Mouse (Mus musculus) hindbrain, postnatal 0 days (tissue): ENCODE measurements around the gene Gtdc1. TPM values are rescaled to one million over a fixed set of nuclear protein-coding genes. Genes with fewer than 3 reads are reported as not detected.
A peak's percentile ranks its signal among the peaks of the same experiment; 100 is the strongest.
"Not testable (repeated sequence)": the region's sequence is repeated elsewhere in the genome, so short reads cannot be mapped to it uniquely, and the experiment has no call there.

Source experiments
- ATAC-seq: fragments of 200-750 bp; cut with Nextera tagmentation; 2 replicates; pipeline ENCODE4 v1.8.0; 2017; ENCODE audit warnings: mild to moderate bottlenecking, moderate TSS enrichment, moderate library complexity
- DNase-seq: peaks from one replicate; pipeline ENCODE4 v3.0.0-alpha.2; 2015; ENCODE audit warnings: low spot score
- H3K27ac ChIP-seq: fragments of 300-500 bp; sonication (generic); 2 replicates; pipeline ENCODE4 v1.5.1; 2014; ENCODE audit warnings: mild to moderate bottlenecking
- H3K27me3 ChIP-seq: fragments of 300-500 bp; sonication (generic); 2 replicates; pipeline ENCODE4 v1.6.1; 2014; ENCODE audit warnings: low read length, mixed read lengths; ENCODE audit not compliant: insufficient read depth
- H3K36me3 ChIP-seq: fragments of 300-500 bp; sonication (generic); 2 replicates; pipeline ENCODE4 v1.6.1; 2014; ENCODE audit warnings: low read length, mixed read lengths; ENCODE audit not compliant: insufficient read depth
- H3K4me1 ChIP-seq: fragments of 300-500 bp; sonication (generic); 2 replicates; pipeline ENCODE4 v1.6.1; 2014; ENCODE audit warnings: antibody characterized with exemption, low read length, mixed read lengths; ENCODE audit not compliant: insufficient read depth
- H3K4me2 ChIP-seq: fragments of 300-500 bp; sonication (generic); 2 replicates; pipeline ENCODE4 v1.6.1; 2014; ENCODE audit warnings: low read depth, mild to moderate bottlenecking, low read length, moderate library complexity, mixed read lengths
- H3K4me3 ChIP-seq: fragments of 300-500 bp; sonication (generic); 2 replicates; pipeline ENCODE4 v1.5.1; 2014; ENCODE audit warnings: low read length
- H3K9ac ChIP-seq: fragments of 300-500 bp; sonication (generic); replicated peaks from 2 replicates; pipeline ENCODE4 v1.6.1; 2014; ENCODE audit warnings: mild to moderate bottlenecking, low read length, moderate library complexity, mixed read lengths
- H3K9me3 ChIP-seq: fragments of 300-500 bp; sonication (generic); 2 replicates; pipeline ENCODE4 v1.6.1; 2016; ENCODE audit warnings: low read length, mixed read lengths
- CTCF ChIP-seq: IDR thresholded peaks from 2 replicates; pipeline ENCODE4 v1.5.1; 2016; ENCODE audit warnings: antibody characterized with exemption, control low read depth, low read depth
- WGBS: fragments of 180-500 bp; shearing (Covaris S2); extraction: QIAGEN DNeasy Blood & Tissue Kit; methylation state at CpG from one replicate; pipeline ENCODE4 v1.1.7; 2014; 5-methylcytosine and 5-hydroxymethylcytosine counted together
- polyA plus RNA-seq: library from polyadenylated mRNA; unstranded; fragments of >200 nt; fragmentation: Nextera tagmentation; extraction: Ambion mirVana; gene quantifications from 2 replicates; pipeline ENCODE4 v1.2.1, GENCODE M21; 2015
- total RNA-seq: library from RNA; depleted of rRNA; stranded (reverse); fragments of >200 nt; gene quantifications from 2 replicates; pipeline ENCODE4 v1.2.3, GENCODE M21; 2014

Gtdc1 gene
- total and polyA plus RNA-seq, 2 experiments from 2014 or later: 25.8 to 40.6 TPM

GRCm38 (mm10) chr2:44628778-44629177 is 298.7 kb downstream of the Gtdc1 start:
- DNase-seq: no peak
- no peak overlapping the region for H3K4me2 ChIP-seq
- no peak overlapping the region for H3K9ac ChIP-seq
- H3K36me3 ChIP-seq: no peaks in the 10 kb centered on the region
- H3K4me1 ChIP-seq: no peaks in the 10 kb centered on the region
- no peak overlapping the region for H3K4me3 ChIP-seq
- H3K9me3 ChIP-seq: no peaks in the 10 kb centered on the region
- no peaks in the 10 kb centered on the region for H3K27me3 ChIP-seq
- 95% methylated on average over 1 of the region's 1 CpGs for WGBS
- no peak overlapping the region for H3K27ac ChIP-seq
- TF ChIP-seq CTCF: no peak
- no peak for ATAC-seq

GRCm38 (mm10) chr2:44625154-44625553 is 302.3 kb downstream of the Gtdc1 start:
- ATAC-seq (no peak), DNase-seq (no peak)
- H3K27ac ChIP-seq: no peak overlapping the region
- H3K27me3 ChIP-seq: no peaks in the 10 kb centered on the region
- no peaks in the 10 kb centered on the region for H3K36me3 ChIP-seq
- H3K4me2 ChIP-seq: no peak overlapping the region
- H3K9me3 ChIP-seq: no peaks in the 10 kb centered on the region
- WGBS: 55% methylated on average over 3 of the region's 3 CpGs
- H3K9ac ChIP-seq: no peak overlapping the region
- H3K4me1 ChIP-seq: no peaks in the 10 kb centered on the region
- no peak overlapping the region for H3K4me3 ChIP-seq
- no peak for TF ChIP-seq CTCF

- WGBS: 93% methylated on average over 3 of the region's 3 CpGs
- ATAC-seq (no peak), DNase-seq (no peak)
- H3K36me3 ChIP-seq: no peaks in the 10 kb centered on the region
- no peaks in the 10 kb centered on the region for H3K4me1 ChIP-seq
- H3K9ac ChIP-seq: no peak overlapping the region
- H3K9me3 ChIP-seq: no peaks in the 10 kb centered on the region
- H3K4me2 ChIP-seq: no peak overlapping the region
- no peak for TF ChIP-seq CTCF
- H3K4me3 ChIP-seq: no peak overlapping the region
- no peaks in the 10 kb centered on the region for H3K27me3 ChIP-seq
- H3K27ac ChIP-seq: no peak overlapping the region
Observed at GRCm38 (mm10) chr2:44622471-44622870, 305.0 kb downstream of the Gtdc1 start.

GRCm38 (mm10) chr2:44599653-44600052 is 327.8 kb downstream of the Gtdc1 start:
- WGBS: 98% methylated on average over 3 of the region's 3 CpGs
- H3K36me3 ChIP-seq, H3K27ac ChIP-seq: not testable (repeated sequence)

GRCm38 (mm10) chr2:44594276-44594675 is 333.2 kb downstream of the Gtdc1 start:
- no peak for TF ChIP-seq CTCF
- Histone ChIP-seq H3K4me3 (no peak overlapping the region), H3K4me1 (no peaks in the 10 kb centered on the region), H3K27me3 (no peaks in the 10 kb centered on the region), H3K27ac (no peak overlapping the region), H3K4me2 (no peak overlapping the region), H3K9ac (no peak overlapping the region), H3K36me3 (no peaks in the 10 kb centered on the region), H3K9me3 (no peaks in the 10 kb centered on the region)
- no peak for ATAC-seq
- 53% methylated on average over 1 of the region's 1 CpGs for WGBS
- no peak for DNase-seq

More at GRCm38 (mm10) chr2:44599653-44600052, 327.8 kb downstream of the Gtdc1 start:
- H3K4me3 ChIP-seq, H3K9ac ChIP-seq, H3K4me2 ChIP-seq, ATAC-seq, H3K9me3 ChIP-seq, DNase-seq, H3K27me3 ChIP-seq, H3K4me1 ChIP-seq: not testable (repeated sequence)

DNA sequence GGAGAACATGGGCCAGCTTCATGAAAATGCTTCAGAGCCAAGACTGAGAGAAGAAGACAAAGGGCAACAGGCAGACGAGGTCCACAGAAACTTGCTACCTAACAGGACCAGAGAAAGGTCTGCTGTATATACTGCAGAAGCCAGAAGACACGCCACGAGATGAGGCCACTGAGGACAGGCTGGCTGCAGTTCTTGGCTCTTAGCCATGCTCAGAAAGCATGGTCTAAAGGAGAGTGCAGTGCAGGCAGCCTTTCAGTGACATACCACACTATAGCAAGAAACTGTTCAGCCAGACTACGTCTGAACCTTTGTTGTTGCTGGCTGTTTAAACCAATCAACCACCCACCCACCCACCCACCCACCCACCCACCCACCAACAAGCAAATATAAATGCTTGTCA is 336.6 kb downstream of the Gtdc1 start:
- H3K4me3 ChIP-seq: no peak overlapping the region
- 41% methylated on average over 4 of the region's 4 CpGs for WGBS
- H3K4me2 ChIP-seq: no peak overlapping the region
- peak; percentile 39 for DNase-seq
- no peak for TF ChIP-seq CTCF
- H3K27me3 ChIP-seq: no peaks in the 10 kb centered on the region
- H3K9ac ChIP-seq: no peak overlapping the region
- H3K27ac ChIP-seq: no peak overlapping the region
- H3K9me3 ChIP-seq: no peaks in the 10 kb centered on the region
- no peaks in the 10 kb centered on the region for H3K36me3 ChIP-seq
- H3K4me1 ChIP-seq: no peaks in the 10 kb centered on the region
- peak; percentile 51; the same call in 1 of the 2 replicates for ATAC-seq

DNA sequence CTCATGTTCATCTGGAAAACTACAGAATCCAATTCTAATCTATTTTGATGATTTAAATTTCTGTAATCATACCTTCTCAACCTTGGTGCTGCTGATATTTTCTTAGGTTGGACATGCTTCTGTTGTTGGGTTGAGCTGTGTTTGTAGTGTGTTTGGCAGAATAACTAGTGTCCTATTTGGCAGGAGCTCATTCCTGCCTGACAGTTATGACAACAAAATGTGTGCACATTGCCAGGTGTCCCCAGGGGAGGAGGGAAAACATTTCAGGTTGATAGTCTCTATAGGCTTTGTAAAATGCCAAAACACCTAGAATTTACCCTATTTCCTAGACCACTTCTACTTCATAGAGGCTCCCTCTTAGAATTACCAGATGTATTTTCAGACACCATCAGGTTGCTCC is 343.4 kb downstream of the Gtdc1 start:
- DNase-seq (no peak), ATAC-seq (no peak)
- Histone ChIP-seq H3K9me3 (peaks cover 3% of the 10 kb centered on the region; the same call in 1 of the 2 replicates), H3K27ac (no peak overlapping the region), H3K36me3 (no peaks in the 10 kb centered on the region), H3K9ac (no peak overlapping the region), H3K4me3 (no peak overlapping the region), H3K4me1 (no peaks in the 10 kb centered on the region), H3K4me2 (no peak overlapping the region), H3K27me3 (no peaks in the 10 kb centered on the region)
- TF ChIP-seq CTCF: no peak
